Mouse (Mus musculus): ENCODE results near the gene Lama4. TPM values are rescaled to one million over a fixed set of nuclear protein-coding genes. Genes with fewer than 3 reads are reported as not detected.

Lama4 gene
- polyA plus RNA-seq, 1 experiment from 2014 or later: 85.8 TPM

GRCm38 (mm10) chr10:39138761-39139160 lies 173.4 kb downstream of the Lama4 start:
- peaks cover 6% of the 10 kb centered on the region; the same call in 1 of the 2 replicates for H3K4me1 ChIP-seq
- no peak overlapping the region for H3K4me2 ChIP-seq
- 85% methylated on average over 6 of the region's 6 CpGs for WGBS
- H3K9me3 ChIP-seq: no peaks in the 10 kb centered on the region
- no peak for ATAC-seq (ENCODE audit: insufficient number of reproducible peaks, low FRiP score, low TSS enrichment, low read depth)
- H3K9ac ChIP-seq: no peak overlapping the region
- no peak overlapping the region for H3K27ac ChIP-seq
- H3K36me3 ChIP-seq: peaks cover 44% of the 10 kb centered on the region
- H3K27me3 ChIP-seq: no peaks in the 10 kb centered on the region
- H3K4me3 ChIP-seq: no peak overlapping the region

- H3K4me1 ChIP-seq: no peaks in the 10 kb centered on the region
- H3K9ac ChIP-seq: no peak overlapping the region
- no peaks in the 10 kb centered on the region for H3K27me3 ChIP-seq
- no peak overlapping the region for H3K4me3 ChIP-seq
- H3K36me3 ChIP-seq: peaks cover 56% of the 10 kb centered on the region
- no peaks in the 10 kb centered on the region for H3K9me3 ChIP-seq
- no peak for ATAC-seq (ENCODE audit: insufficient number of reproducible peaks, low FRiP score, low TSS enrichment, low read depth)
- no peak overlapping the region for H3K4me2 ChIP-seq
- no peak overlapping the region for H3K27ac ChIP-seq
- WGBS: 81% methylated on average over 14 of the region's 14 CpGs
Observed at GRCm38 (mm10) chr10:39140843-39141242, 175.5 kb downstream of the Lama4 start.

GRCm38 (mm10) chr10:39141401-39141800 lies 176.1 kb downstream of the Lama4 start:
- no peaks in the 10 kb centered on the region for H3K4me1 ChIP-seq
- no peak for ATAC-seq (ENCODE audit: insufficient number of reproducible peaks, low FRiP score, low TSS enrichment, low read depth)
- no peaks in the 10 kb centered on the region for H3K27me3 ChIP-seq
- no peak overlapping the region for H3K9ac ChIP-seq
- H3K4me3 ChIP-seq: no peak overlapping the region
- H3K4me2 ChIP-seq: no peak overlapping the region
- WGBS: over 99% methylated on average over 2 of the region's 2 CpGs
- H3K27ac ChIP-seq: no peak overlapping the region
- no peaks in the 10 kb centered on the region for H3K9me3 ChIP-seq
- peaks cover 62% of the 10 kb centered on the region for H3K36me3 ChIP-seq

- H3K27ac ChIP-seq: no peak overlapping the region
- ATAC-seq (ENCODE audit: insufficient number of reproducible peaks, low FRiP score, low TSS enrichment, low read depth): no peak
- WGBS: 91% methylated on average over 12 of the region's 12 CpGs
Observed at GRCm38 (mm10) chr10:39142216-39142615, 176.9 kb downstream of the Lama4 start.

GRCm38 (mm10) chr10:39156719-39157118 lies 191.4 kb downstream of the Lama4 start:
- no peaks in the 10 kb centered on the region for H3K9me3 ChIP-seq
- 80% methylated on average over 5 of the region's 5 CpGs for WGBS
- no peak overlapping the region for H3K9ac ChIP-seq
- no peak overlapping the region for H3K27ac ChIP-seq
- no peak for ATAC-seq (ENCODE audit: insufficient number of reproducible peaks, low FRiP score, low TSS enrichment, low read depth)
- H3K4me3 ChIP-seq: no peak overlapping the region
- H3K4me2 ChIP-seq: no peak overlapping the region
- H3K4me1 ChIP-seq: no peaks in the 10 kb centered on the region
- H3K27me3 ChIP-seq: no peaks in the 10 kb centered on the region
- H3K36me3 ChIP-seq: no peaks in the 10 kb centered on the region

More at GRCm38 (mm10) chr10:39142216-39142615, 176.9 kb downstream of the Lama4 start:
- Histone ChIP-seq H3K4me2 (no peak overlapping the region), H3K27me3 (no peaks in the 10 kb centered on the region), H3K9ac (no peak overlapping the region), H3K4me3 (no peak overlapping the region), H3K36me3 (peaks cover 61% of the 10 kb centered on the region), H3K4me1 (no peaks in the 10 kb centered on the region), H3K9me3 (no peaks in the 10 kb centered on the region)

GRCm38 (mm10) chr10:39157321-39157720 lies 192.0 kb downstream of the Lama4 start:
- no peaks in the 10 kb centered on the region for H3K9me3 ChIP-seq
- H3K36me3 ChIP-seq: no peaks in the 10 kb centered on the region
- H3K4me1 ChIP-seq: no peaks in the 10 kb centered on the region
- H3K4me2 ChIP-seq: no peak overlapping the region
- H3K4me3 ChIP-seq: no peak overlapping the region
- no peak overlapping the region for H3K9ac ChIP-seq
- no peak for ATAC-seq (ENCODE audit: insufficient number of reproducible peaks, low FRiP score, low TSS enrichment, low read depth)
- H3K27ac ChIP-seq: no peak overlapping the region
- WGBS: 87% methylated on average over 1 of the region's 1 CpGs
- no peaks in the 10 kb centered on the region for H3K27me3 ChIP-seq

- ATAC-seq (ENCODE audit: insufficient number of reproducible peaks, low FRiP score, low TSS enrichment, low read depth): no peak
- 61% methylated on average over 12 of the region's 12 CpGs for WGBS
- Histone ChIP-seq H3K27me3 (no peaks in the 10 kb centered on the region), H3K36me3 (no peaks in the 10 kb centered on the region), H3K4me1 (peaks cover 4% of the 10 kb centered on the region), H3K27ac (no peak overlapping the region), H3K9ac (no peak overlapping the region), H3K4me2 (no peak overlapping the region), H3K9me3 (no peaks in the 10 kb centered on the region), H3K4me3 (no peak overlapping the region)
Observed at GRCm38 (mm10) chr10:39158306-39158705, 193.0 kb downstream of the Lama4 start.

Other genes with a start within 250 kb of the Lama4 start
- 0.22 TPM in 1 of 2 replicates, not detected in the other for gene Rfpl4b, start 143.7 kb upstream of the Lama4 start, polyA plus RNA-seq (2015; fragmentation: Nextera tagmentation; extraction: Ambion mirVana)
- 7.8 and 9.9 TPM in 2 replicates for gene Fam229b, start 168.4 kb downstream of the Lama4 start, polyA plus RNA-seq (2015; fragmentation: Nextera tagmentation; extraction: Ambion mirVana)
- gene Tube1, start 168.5 kb downstream of the Lama4 start, polyA plus RNA-seq (2015; fragmentation: Nextera tagmentation; extraction: Ambion mirVana): 12.6 and 13.7 TPM in 2 replicates
- gene Ccn6, start 198.3 kb downstream of the Lama4 start, polyA plus RNA-seq (2015; fragmentation: Nextera tagmentation; extraction: Ambion mirVana): 0.67 and 1.2 TPM in 2 replicates

Measured in limb, embryonic 15.5 days (tissue).